Mouse (Mus musculus) hindbrain, embryonic 15.5 days (tissue): ENCODE measurements around the gene Jag2. TPM values are rescaled to one million over a fixed set of nuclear protein-coding genes. Genes with fewer than 3 reads are reported as not detected.

ENCODE experiments used
- ATAC-seq: fragments of 200-750 bp; cut with Nextera tagmentation; 2 replicates; pipeline ENCODE4 v1.8.0; 2017; ENCODE audit warnings: low read depth, moderate number of reproducible peaks, moderate TSS enrichment; ENCODE audit not compliant: low FRiP score
- H3K27ac ChIP-seq: fragments of 300-500 bp; sonication (generic); replicated peaks from 2 replicates; pipeline ENCODE4 v1.5.1; 2015; ENCODE audit warnings: mild to moderate bottlenecking, inconsistent platforms
- H3K27me3 ChIP-seq: fragments of 300-500 bp; sonication (generic); 2 replicates; pipeline ENCODE4 v1.6.1; 2015; ENCODE audit warnings: control low read depth, inconsistent platforms
- H3K36me3 ChIP-seq: fragments of 300-500 bp; sonication (generic); 2 replicates; pipeline ENCODE4 v1.6.1; 2015; ENCODE audit warnings: control low read depth, inconsistent platforms
- H3K4me1 ChIP-seq: fragments of 300-500 bp; sonication (generic); replicated peaks from 2 replicates; pipeline ENCODE4 v1.6.1; 2015; ENCODE audit warnings: control low read depth, inconsistent platforms
- H3K4me2 ChIP-seq: fragments of 300-500 bp; sonication (generic); 2 replicates; pipeline ENCODE4 v1.6.1; 2015; ENCODE audit warnings: moderate library complexity, mild to moderate bottlenecking, inconsistent platforms
- H3K4me3 ChIP-seq: fragments of 300-500 bp; sonication (generic); 2 replicates; pipeline ENCODE4 v1.5.1; 2015; ENCODE audit warnings: mild to moderate bottlenecking, inconsistent platforms
- H3K9ac ChIP-seq: fragments of 300-500 bp; sonication (generic); 2 replicates; pipeline ENCODE4 v1.6.1; 2015; ENCODE audit warnings: inconsistent platforms
- H3K9me3 ChIP-seq: fragments of 300-500 bp; sonication (generic); 2 replicates; pipeline ENCODE4 v1.6.1; 2016; ENCODE audit warnings: control low read depth, inconsistent platforms
- WGBS: fragments of 180-500 bp; shearing (Covaris S2); methylation state at CpG from one replicate; pipeline ENCODE4 v1.1.7; 2015; 5-methylcytosine and 5-hydroxymethylcytosine counted together
- polyA plus RNA-seq: library from polyadenylated mRNA; unstranded; fragments of >200 nt; fragmentation: Nextera tagmentation; extraction: Ambion mirVana; gene quantifications from 2 replicates; pipeline ENCODE4 v1.2.1, GENCODE M21; 2015

The Jag2 gene
- polyA plus RNA-seq = 13.7 and 14.4 TPM in 2 replicates

GRCm38 (mm10) chr12:112929562-112930352 lies at the start of gene Jag2:
TSS of gene Jag2 (minus strand) at chr12:112929776.
- WGBS = under 1% methylated on average over 51 of the region's 85 CpGs
- Histone ChIP-seq H3K4me3 (peak within 1 kb of the TSS; percentile 78), H3K4me1 (peaks cover 41% of the 10 kb centered on the region), H3K27me3 (peaks cover 5% of the 10 kb centered on the region; the same call in 1 of the 2 replicates), H3K36me3 (no peaks in the 10 kb centered on the region), H3K27ac (peak within 1 kb of the TSS; percentile 92), H3K4me2 (peak within 1 kb of the TSS; percentile 73), H3K9me3 (no peaks in the 10 kb centered on the region), H3K9ac (peak within 1 kb of the TSS; percentile 89)
- peak; percentile 68 for ATAC-seq

- H3K27me3 ChIP-seq = no peaks in the 10 kb centered on the region
- 45% methylated on average over 12 of the region's 12 CpGs for WGBS
- H3K4me3 ChIP-seq = peak overlapping the region; percentile 75
- peaks cover 29% of the 10 kb centered on the region for H3K4me1 ChIP-seq
- H3K36me3 ChIP-seq = peaks cover 56% of the 10 kb centered on the region
- H3K9ac ChIP-seq = peak overlapping the region; percentile 89
- no peak for ATAC-seq
- H3K27ac ChIP-seq = peak overlapping the region; percentile 94
- H3K4me2 ChIP-seq = peak overlapping the region; percentile 90
- no peaks in the 10 kb centered on the region for H3K9me3 ChIP-seq
Observed at GRCm38 (mm10) chr12:112977156-112977555, 47.6 kb upstream of the Jag2 start.

GRCm38 (mm10) chr12:112976371-112977073 lies 46.9 kb upstream of the Jag2 start, which contains the start of gene Btbd6:
TSS of gene Btbd6 (plus strand) at chr12:112976482.
- Histone ChIP-seq H3K27me3 (no peaks in the 10 kb centered on the region), H3K36me3 (peaks cover 60% of the 10 kb centered on the region), H3K4me3 (peak within 1 kb of the TSS; percentile 75), H3K9ac (peak within 1 kb of the TSS; percentile 89), H3K9me3 (no peaks in the 10 kb centered on the region), H3K4me1 (peaks cover 29% of the 10 kb centered on the region), H3K4me2 (peak within 1 kb of the TSS; percentile 90), H3K27ac (peak within 1 kb of the TSS; percentile 94)
- peak; percentile 95 for ATAC-seq
- whole genome bisulfite sequencing = under 1% methylated on average over 72 of the region's 80 CpGs

GRCm38 (mm10) chr12:112974736-112975135 lies 45.2 kb upstream of the Jag2 start:
- Histone ChIP-seq H3K27me3 (no peaks in the 10 kb centered on the region), H3K4me2 (no peak overlapping the region), H3K9me3 (no peaks in the 10 kb centered on the region), H3K4me3 (no peak overlapping the region), H3K4me1 (peaks cover 26% of the 10 kb centered on the region), H3K27ac (no peak overlapping the region), H3K36me3 (peaks cover 57% of the 10 kb centered on the region), H3K9ac (no peak overlapping the region)
- no peak for ATAC-seq
- WGBS = 92% methylated on average over 9 of the region's 9 CpGs

GRCm38 (mm10) chr12:112969616-112970015 lies 40.0 kb upstream of the Jag2 start:
- no peak overlapping the region for H3K4me3 ChIP-seq
- no peaks in the 10 kb centered on the region for H3K27me3 ChIP-seq
- no peak overlapping the region for H3K27ac ChIP-seq
- peaks cover 88% of the 10 kb centered on the region for H3K36me3 ChIP-seq
- no peak overlapping the region for H3K9ac ChIP-seq
- WGBS = 96% methylated on average over 6 of the region's 6 CpGs
- H3K4me1 ChIP-seq = no peaks in the 10 kb centered on the region
- no peak for ATAC-seq
- no peak overlapping the region for H3K4me2 ChIP-seq
- no peaks in the 10 kb centered on the region for H3K9me3 ChIP-seq

- H3K27ac ChIP-seq = no peak overlapping the region
- no peaks in the 10 kb centered on the region for H3K27me3 ChIP-seq
- H3K4me2 ChIP-seq = no peak overlapping the region
- no peaks in the 10 kb centered on the region for H3K4me1 ChIP-seq
- no peak overlapping the region for H3K9ac ChIP-seq
- WGBS = 80% methylated on average over 8 of the region's 8 CpGs
- H3K36me3 ChIP-seq = peaks cover 92% of the 10 kb centered on the region
- no peak overlapping the region for H3K4me3 ChIP-seq
- no peak for ATAC-seq
- no peaks in the 10 kb centered on the region for H3K9me3 ChIP-seq
Observed at GRCm38 (mm10) chr12:112968943-112969342, 39.4 kb upstream of the Jag2 start.

- Histone ChIP-seq H3K36me3 (peaks cover 94% of the 10 kb centered on the region), H3K9ac (no peak overlapping the region), H3K27me3 (no peaks in the 10 kb centered on the region), H3K9me3 (no peaks in the 10 kb centered on the region), H3K27ac (no peak overlapping the region), H3K4me2 (no peak overlapping the region), H3K4me3 (no peak overlapping the region), H3K4me1 (no peaks in the 10 kb centered on the region)
- ATAC-seq = no peak
- WGBS = 89% methylated on average over 13 of the region's 13 CpGs
Observed at GRCm38 (mm10) chr12:112965783-112966182, 36.2 kb upstream of the Jag2 start.

- H3K27ac ChIP-seq = no peak overlapping the region
- no peaks in the 10 kb centered on the region for H3K4me1 ChIP-seq
- H3K4me3 ChIP-seq = no peak overlapping the region
- H3K36me3 ChIP-seq = peaks cover 71% of the 10 kb centered on the region
- no peaks in the 10 kb centered on the region for H3K9me3 ChIP-seq
- ATAC-seq = no peak
- H3K9ac ChIP-seq = no peak overlapping the region
- no peaks in the 10 kb centered on the region for H3K27me3 ChIP-seq
- no peak overlapping the region for H3K4me2 ChIP-seq
- WGBS = 75% methylated on average over 5 of the region's 5 CpGs
Observed at GRCm38 (mm10) chr12:112961872-112962271, 32.3 kb upstream of the Jag2 start.

GRCm38 (mm10) chr12:112961428-112961827 lies 31.9 kb upstream of the Jag2 start:
- 67% methylated on average over 7 of the region's 7 CpGs for WGBS
- Histone ChIP-seq H3K4me3 (no peak overlapping the region), H3K4me1 (no peaks in the 10 kb centered on the region), H3K9me3 (no peaks in the 10 kb centered on the region), H3K36me3 (peaks cover 66% of the 10 kb centered on the region), H3K27ac (no peak overlapping the region), H3K9ac (no peak overlapping the region), H3K4me2 (no peak overlapping the region), H3K27me3 (no peaks in the 10 kb centered on the region)
- no peak for ATAC-seq

- H3K27me3 ChIP-seq = no peaks in the 10 kb centered on the region
- no peak overlapping the region for H3K4me2 ChIP-seq
- no peak for ATAC-seq
- H3K36me3 ChIP-seq = peaks cover 48% of the 10 kb centered on the region
- no peak overlapping the region for H3K27ac ChIP-seq
- H3K9me3 ChIP-seq = no peaks in the 10 kb centered on the region
- no peak overlapping the region for H3K9ac ChIP-seq
- H3K4me3 ChIP-seq = no peak overlapping the region
- WGBS = 83% methylated on average over 8 of the region's 8 CpGs
- H3K4me1 ChIP-seq = no peaks in the 10 kb centered on the region
Observed at GRCm38 (mm10) chr12:112959421-112959820, 29.8 kb upstream of the Jag2 start.

- ATAC-seq = no peak
- no peak overlapping the region for H3K4me3 ChIP-seq
- peaks cover 37% of the 10 kb centered on the region for H3K36me3 ChIP-seq
- 47% methylated on average over 4 of the region's 4 CpGs for WGBS
- H3K9ac ChIP-seq = no peak overlapping the region
- no peaks in the 10 kb centered on the region for H3K27me3 ChIP-seq
- no peak overlapping the region for H3K27ac ChIP-seq
- H3K9me3 ChIP-seq = no peaks in the 10 kb centered on the region
- no peaks in the 10 kb centered on the region for H3K4me1 ChIP-seq
- H3K4me2 ChIP-seq = no peak overlapping the region
Observed at GRCm38 (mm10) chr12:112958303-112958702, 28.7 kb upstream of the Jag2 start.

- Histone ChIP-seq H3K9ac (no peak overlapping the region), H3K27ac (no peak overlapping the region), H3K4me1 (peaks cover 12% of the 10 kb centered on the region), H3K36me3 (peaks cover 12% of the 10 kb centered on the region), H3K27me3 (no peaks in the 10 kb centered on the region), H3K9me3 (no peaks in the 10 kb centered on the region), H3K4me2 (no peak overlapping the region), H3K4me3 (no peak overlapping the region)
- 0 out of 2 replicates have a peak, but pooled peaks have one; percentile 14 for ATAC-seq
- 38% methylated on average over 4 of the region's 4 CpGs for WGBS
Observed at GRCm38 (mm10) chr12:112955800-112956199, 26.2 kb upstream of the Jag2 start.
